Mouse (Mus musculus): Measurements from ENCODE around the gene Btbd9.

- TF ChIP-seq CTCF (conservative IDR thresholded peaks at IDR 0.05; ENCODE audit: insufficient read depth, insufficient read length, low read depth, low read length) (no peak), POLR2A (IDR thresholded peaks at IDR 0.05; ENCODE audit: low read depth, low read length) (no peak)
These were observed 4.5 kb upstream of the Btbd9 start for GRCm38 (mm10) chr17:30580781-30581180.
